Mouse (Mus musculus) megakaryocyte, adult 5-6 weeks (primary cell): ENCODE measurements at regions not wholly inside any gene's neighbourhood (a gene's known extent, or its start where the extent isn't known, plus 50 kb on each side); places are given as distances from the start of the nearest gene placed in this dataset.

Source experiments
- ATAC-seq: 2 replicates; pipeline ENCODE4 v1.8.0; 2016; ENCODE audit warnings: mild to moderate bottlenecking, inconsistent platforms; ENCODE audit not compliant: poor library complexity, severe bottlenecking

GRCm38 (mm10) chr16:45033268-45033667 lies 59.9 kb upstream of the Ccdc80 start:
- ATAC-seq, result no peak

GRCm38 (mm10) chr16:45034401-45034800 lies 58.8 kb upstream of the Ccdc80 start:
- no peak for ATAC-seq

DNA sequence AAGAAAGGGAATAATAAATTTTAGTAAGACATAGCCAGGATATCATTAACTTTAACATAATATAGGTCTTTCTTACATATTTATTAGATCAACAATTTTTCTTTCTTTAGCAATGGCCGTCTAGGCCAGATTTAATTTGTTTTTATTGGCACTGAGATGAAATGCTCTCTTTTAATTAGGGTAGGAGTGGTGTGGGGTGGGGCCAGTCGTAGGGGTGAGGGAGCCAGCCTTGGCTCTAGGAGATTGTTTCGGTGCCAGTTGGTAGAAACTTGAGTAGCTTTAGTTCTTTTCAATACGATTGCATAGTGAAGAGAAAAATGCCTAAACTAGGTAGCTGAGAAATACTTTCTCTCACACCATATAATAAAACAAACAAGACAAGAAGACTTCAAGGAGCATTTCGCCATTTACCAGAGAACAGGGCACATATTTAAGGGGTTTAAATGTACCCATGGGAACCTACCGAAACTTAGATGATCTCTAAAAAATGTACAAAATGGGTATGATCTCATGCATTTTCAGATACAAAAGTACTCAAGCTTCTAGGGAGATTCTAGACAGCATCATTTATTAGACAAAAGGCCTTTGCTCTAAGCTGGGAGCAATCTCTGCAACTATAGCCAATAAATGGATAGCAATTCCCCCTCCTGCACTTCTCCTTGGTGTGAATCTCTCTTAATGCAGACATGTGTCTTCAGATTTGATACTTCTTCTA lies 56.2 kb upstream of the Ccdc80 start:
- no peak for ATAC-seq

DNA sequence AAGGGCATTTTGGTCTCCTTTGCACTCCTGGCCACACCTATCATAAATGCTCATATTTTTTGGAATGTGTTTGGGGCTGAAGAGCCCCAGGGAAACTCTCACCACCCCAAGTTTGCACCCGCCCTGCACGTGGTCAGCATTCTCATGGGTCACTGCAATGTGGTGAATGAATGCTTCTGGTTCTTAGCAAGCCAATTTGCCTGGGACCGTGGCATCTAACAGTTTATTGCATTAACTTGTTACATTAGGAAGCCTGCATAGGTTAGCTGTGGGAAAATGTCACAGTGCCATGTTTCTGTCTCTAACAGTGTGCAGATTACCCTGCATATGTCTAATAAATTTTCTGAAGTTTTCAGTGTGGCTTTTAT lies 55.7 kb upstream of the Ccdc80 start:
- no peak for ATAC-seq

GRCm38 (mm10) chr16:45038261-45039036 lies 54.8 kb upstream of the Ccdc80 start:
- peak; percentile 64 for ATAC-seq
